Mouse (Mus musculus): ENCODE results near the gene Cd72.

DNA sequence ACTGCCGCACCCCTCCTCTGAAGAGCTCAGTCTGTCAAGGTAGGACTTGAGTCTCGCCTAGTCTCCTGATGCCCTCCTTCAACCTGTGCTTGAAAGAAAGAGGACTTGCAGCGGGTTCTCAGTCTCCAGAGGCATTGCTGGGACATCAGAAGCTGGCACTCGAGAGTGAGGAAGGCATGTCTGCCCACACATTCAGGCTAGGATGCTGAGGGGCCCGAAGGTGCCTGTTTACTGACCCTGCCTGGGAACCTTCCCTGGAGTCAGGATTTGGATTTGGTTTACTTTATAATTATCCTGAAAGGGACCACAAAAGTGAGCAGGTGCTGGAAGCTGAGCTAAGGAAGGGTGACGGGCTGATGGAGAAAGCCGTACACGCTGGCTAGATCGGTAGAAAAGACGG is 52.9 kb downstream of the Cd72 start:
- TF ChIP-seq CTCF (IDR thresholded peaks at IDR 0.05; ENCODE audit: extremely low read depth, insufficient read depth, insufficient read length, insufficient replicate concordance), result no peak
- TF ChIP-seq POLR2A (IDR thresholded peaks at IDR 0.05; ENCODE audit: low read depth, low read length), result no peak
